Comparison of ENCODE assay signal across 12 mouse cellular contexts in the genomic region with DNA sequence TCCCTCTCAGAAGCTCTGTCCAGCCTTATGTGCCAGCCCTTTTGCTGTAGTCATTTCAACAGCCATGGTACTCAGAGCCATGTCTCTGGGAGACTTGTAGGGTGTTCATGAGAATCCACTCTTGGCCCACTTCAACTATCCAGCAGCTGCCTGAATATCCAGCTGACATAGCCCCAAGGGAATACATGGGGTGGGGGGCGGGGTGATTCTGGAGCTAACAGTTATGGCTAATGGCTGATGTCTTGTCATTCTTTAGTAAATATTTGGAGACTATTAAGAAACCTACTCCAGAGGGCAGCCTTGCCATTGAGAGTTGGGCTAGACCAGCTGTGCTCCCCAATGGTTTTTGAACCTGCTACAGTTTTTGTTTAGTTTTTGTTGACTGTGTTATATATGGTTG.
"Had no signal": no experiment of that assay in that cellular context is flagged by ENCODE, and none has a peak within 500 bp of the region (broad histone marks: within the 10 kb centered on the region; RNA-seq: fewer than 3 reads in every experiment).

No protein-coding gene starts in this region.

- DNase-seq: kidney, adult 9 months; kidney, postnatal 36 days; layer of hippocampus, adult 9-11 months; layer of hippocampus, postnatal 36 days; midbrain, embryonic 14.5 days; thymus, postnatal 4 days had no signal

- H3K27me3 ChIP-seq: limb, embryonic 15.5 days; liver, embryonic 12.5 days; neural tube, embryonic 12.5 days had no signal

- H3K27ac ChIP-seq: kidney, postnatal 0 days; limb, embryonic 15.5 days; liver, embryonic 12.5 days; midbrain, embryonic 10.5 days; neural tube, embryonic 12.5 days; stomach, postnatal 0 days had no signal

- ATAC-seq: liver, embryonic 12.5 days had no signal

- H3K4me1 ChIP-seq: limb, embryonic 15.5 days; liver, embryonic 12.5 days; neural tube, embryonic 12.5 days had no signal

- H3K4me2 ChIP-seq: limb, embryonic 15.5 days; liver, embryonic 12.5 days; neural tube, embryonic 12.5 days had no signal

- H3K9ac ChIP-seq: limb, embryonic 15.5 days; liver, embryonic 12.5 days; neural tube, embryonic 12.5 days had no signal

- H3K36me3 ChIP-seq: limb, embryonic 15.5 days; liver, embryonic 12.5 days; midbrain, embryonic 10.5 days; neural tube, embryonic 12.5 days had no signal

- H3K4me3 ChIP-seq: limb, embryonic 15.5 days; liver, embryonic 12.5 days; midbrain, embryonic 10.5 days; neural tube, embryonic 12.5 days had no signal

- H3K9me3 ChIP-seq: limb, embryonic 15.5 days; liver, embryonic 12.5 days; midbrain, embryonic 10.5 days; neural tube, embryonic 12.5 days had no signal
